Mouse (Mus musculus): Measurements from ENCODE around the gene Zkscan4. TPM values are rescaled to one million over a fixed set of nuclear protein-coding genes. Genes with fewer than 3 reads are reported as not detected.
"Not testable (repeated sequence)": the region's sequence is repeated elsewhere in the genome, so short reads cannot be mapped to it uniquely, and the experiment has no call there.

Gene Zkscan4
- 2.5 and 2.9 TPM in 2 replicates for polyA plus RNA-seq (2014; fragmentation: Nextera tagmentation; extraction: Ambion mirVana)

DNA sequence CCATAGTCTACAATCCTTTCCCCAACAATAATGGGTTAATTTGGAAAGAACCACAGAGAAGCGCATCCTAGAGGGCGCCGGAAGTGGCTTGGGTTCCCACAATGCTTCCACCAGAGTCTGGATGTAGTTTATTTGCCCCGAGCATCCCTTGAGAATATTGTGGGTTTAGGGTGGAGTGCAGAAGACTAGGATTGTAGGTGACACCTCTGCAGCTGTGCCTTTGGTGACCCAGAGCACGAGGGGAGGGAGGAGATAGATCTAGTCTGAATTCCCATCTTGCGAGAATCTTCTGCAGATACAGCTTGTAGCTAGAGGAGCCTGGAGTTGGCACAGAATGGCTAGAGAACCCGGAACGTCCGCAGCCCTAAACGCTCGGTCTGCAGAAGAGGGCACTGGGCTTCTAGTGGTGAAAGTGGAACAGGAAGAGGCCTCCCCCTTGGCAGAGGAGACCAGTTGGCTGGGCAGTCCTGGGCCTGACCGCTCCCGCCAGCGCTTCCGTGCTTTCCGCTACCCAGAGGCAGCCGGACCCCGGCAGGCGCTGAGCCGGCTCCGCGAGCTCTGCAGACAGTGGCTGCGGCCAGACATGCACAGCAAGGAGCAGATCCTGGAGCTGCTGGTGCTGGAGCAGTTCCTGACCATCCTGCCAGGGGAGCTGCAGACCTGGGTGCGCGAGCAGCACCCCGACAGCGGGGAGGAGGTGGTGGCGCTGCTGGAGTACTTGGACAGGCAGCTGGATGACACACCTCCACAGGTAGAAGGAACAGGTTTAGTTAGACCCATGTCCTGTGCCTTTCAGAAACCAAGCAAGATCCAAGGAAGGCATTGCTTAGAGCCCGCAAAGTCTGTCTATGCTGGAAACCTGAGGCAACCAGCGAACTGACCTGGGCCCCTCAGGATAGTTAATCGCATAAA, at the start of gene Zkscan4, which contains the start of gene Gm10065:
Gene Zkscan4 (plus strand): TSS at position 149 of the 912 bp plus-strand sequence.
Gene Gm10065 (minus strand): TSS at position 683 of the 912 bp plus-strand sequence.
- H3K4me2 ChIP-seq (ENCODE audit: low read depth, severe bottlenecking): peak within 1 kb of the TSS; percentile 74
- peak within 1 kb of the TSS; percentile 60 for H3K9ac ChIP-seq (ENCODE audit: low read length)
- H3K27ac ChIP-seq (replicated peaks; ENCODE audit: low read depth, low read length); H3K4me1 ChIP-seq (ENCODE audit: control insufficient read depth, insufficient read depth, low read length); H3K27me3 ChIP-seq (ENCODE audit: control insufficient read depth, insufficient read depth, low read length); H3K9me3 ChIP-seq (ENCODE audit: control insufficient read depth, low read length); H3K36me3 ChIP-seq (ENCODE audit: control insufficient read depth, insufficient read depth, low read length): not testable (repeated sequence)
- H3K4me3 ChIP-seq (ENCODE audit: low read depth, low read length): peak within 1 kb of the TSS; percentile 46
- DNase-seq (ENCODE audit: low spot score) (peak; percentile 72), ATAC-seq (ENCODE audit: insufficient number of reproducible peaks, low FRiP score, low TSS enrichment, low read depth) (peak; percentile 84)
- WGBS: 3% methylated on average over 29 of the region's 31 CpGs

DNA sequence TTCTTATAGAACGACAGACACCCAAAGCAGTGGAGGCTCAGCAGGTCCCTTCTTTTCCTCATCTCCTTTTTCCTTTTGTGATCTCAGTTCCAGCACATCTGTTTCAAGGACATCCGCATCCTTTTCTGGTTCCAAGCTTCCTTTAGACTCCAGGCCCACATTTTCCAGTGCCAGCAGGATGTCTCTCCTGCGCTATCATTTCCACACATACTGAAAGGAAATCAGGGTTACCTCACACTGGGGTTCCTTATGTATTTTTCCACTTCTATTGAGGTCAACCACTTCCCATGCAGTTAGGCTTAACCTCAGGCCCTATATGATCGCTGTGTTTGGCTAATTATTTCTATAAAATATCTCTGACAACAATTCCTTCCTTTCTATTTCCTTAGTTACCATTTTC, 43.2 kb upstream of the Zkscan4 start:
- 0 out of 2 replicates have a peak, but pooled peaks cover 3% of the 10 kb centered on the region for H3K4me1 ChIP-seq (ENCODE audit: control insufficient read depth, insufficient read depth, low read length)
- H3K36me3 ChIP-seq (ENCODE audit: control insufficient read depth, insufficient read depth, low read length): no peaks in the 10 kb centered on the region
- no peak overlapping the region for H3K4me2 ChIP-seq (ENCODE audit: low read depth, severe bottlenecking)
- 84% methylated on average over 4 of the region's 4 CpGs for WGBS
- no peak for DNase-seq (ENCODE audit: low spot score)
- no peaks in the 10 kb centered on the region for H3K9me3 ChIP-seq (ENCODE audit: control insufficient read depth, low read length)
- H3K27me3 ChIP-seq (ENCODE audit: control insufficient read depth, insufficient read depth, low read length): no peaks in the 10 kb centered on the region
- no peak overlapping the region for H3K9ac ChIP-seq (ENCODE audit: low read length)
- no peak overlapping the region for H3K27ac ChIP-seq (replicated peaks; ENCODE audit: low read depth, low read length)
- no peak overlapping the region for H3K4me3 ChIP-seq (ENCODE audit: low read depth, low read length)
- no peak for ATAC-seq (ENCODE audit: insufficient number of reproducible peaks, low FRiP score, low TSS enrichment, low read depth)

DNA sequence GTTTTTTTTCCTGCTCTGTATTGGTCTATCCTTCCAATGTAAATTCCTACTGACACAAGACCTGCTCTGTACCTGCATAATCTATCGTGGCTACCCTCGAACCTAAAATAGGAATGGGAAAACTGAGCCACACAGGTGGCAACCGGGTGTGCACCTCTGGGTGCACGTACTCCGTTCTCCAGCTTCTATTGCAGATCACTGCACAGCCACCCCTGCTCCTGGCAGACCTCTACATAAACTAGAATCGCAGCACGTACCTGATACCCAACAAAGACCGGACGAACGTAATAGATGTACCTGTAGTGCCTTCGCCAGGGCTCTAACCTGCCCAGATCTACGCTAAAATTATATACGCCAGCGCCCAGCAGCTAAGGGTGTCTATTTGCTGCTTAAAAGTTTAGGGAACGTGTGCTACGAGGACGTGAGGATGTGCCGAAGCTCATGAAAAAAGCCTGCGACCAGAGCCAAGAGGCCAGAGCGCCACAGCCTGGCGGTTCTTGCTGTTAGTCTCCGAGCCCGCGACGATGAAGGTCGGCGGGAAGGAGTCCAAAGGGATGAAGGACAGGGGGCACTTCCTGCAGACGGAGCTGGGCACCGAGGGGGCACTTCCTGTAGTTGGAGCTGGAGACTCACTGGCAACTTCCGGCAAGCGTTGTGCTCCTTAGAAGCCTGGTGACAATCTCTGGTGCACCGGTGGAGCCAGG, 38.1 kb upstream of the Zkscan4 start, which contains the start of gene Pgbd1:
Gene Pgbd1 (minus strand): TSS at position 556 of the 704 bp plus-strand sequence.
- Histone ChIP-seq H3K36me3 (ENCODE audit: control insufficient read depth, insufficient read depth, low read length) (peaks cover 4% of the 10 kb centered on the region; the same call in 1 of the 2 replicates), H3K4me2 (ENCODE audit: low read depth, severe bottlenecking) (peak within 1 kb of the TSS; percentile 83), H3K9ac (ENCODE audit: low read length) (peak within 1 kb of the TSS; percentile 76), H3K4me3 (ENCODE audit: low read depth, low read length) (peak within 1 kb of the TSS; percentile 51), H3K9me3 (ENCODE audit: control insufficient read depth, low read length) (no peaks in the 10 kb centered on the region), H3K4me1 (ENCODE audit: control insufficient read depth, insufficient read depth, low read length) (0 out of 2 replicates have a peak, but pooled peaks cover 3% of the 10 kb centered on the region), H3K27me3 (ENCODE audit: control insufficient read depth, insufficient read depth, low read length) (no peaks in the 10 kb centered on the region), H3K27ac (replicated peaks; ENCODE audit: low read depth, low read length) (peak within 1 kb of the TSS; percentile 64)
- peak; percentile 83 for DNase-seq (ENCODE audit: low spot score)
- ATAC-seq (ENCODE audit: insufficient number of reproducible peaks, low FRiP score, low TSS enrichment, low read depth): peak; percentile 90
- 1% methylated on average over 32 of the region's 32 CpGs for WGBS

DNA sequence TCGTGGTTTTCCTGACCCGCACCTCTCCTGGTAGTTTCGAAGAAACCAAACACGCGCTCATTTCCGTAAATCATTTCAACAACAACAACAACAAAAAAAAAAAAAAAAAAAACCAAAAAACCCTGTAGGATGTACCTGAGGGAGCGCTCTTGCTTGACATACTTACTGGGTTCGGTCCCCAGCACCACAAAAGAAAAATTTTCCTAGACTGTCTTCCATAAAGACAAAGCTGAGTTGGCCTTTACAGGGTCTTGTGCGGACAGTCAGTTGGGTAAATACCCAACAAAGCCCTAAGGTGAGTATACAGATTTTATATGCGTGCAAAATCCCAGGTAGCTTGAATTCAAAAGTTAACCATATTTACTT, 37.5 kb upstream of the Zkscan4 start:
- Histone ChIP-seq H3K36me3 (ENCODE audit: control insufficient read depth, insufficient read depth, low read length) (peaks cover 4% of the 10 kb centered on the region; the same call in 1 of the 2 replicates), H3K27ac (replicated peaks; ENCODE audit: low read depth, low read length) (peak overlapping the region; percentile 64; the same call in 1 of the 2 replicates), H3K4me2 (ENCODE audit: low read depth, severe bottlenecking) (peak overlapping the region; percentile 83), H3K9me3 (ENCODE audit: control insufficient read depth, low read length) (no peaks in the 10 kb centered on the region), H3K9ac (ENCODE audit: low read length) (peak overlapping the region; percentile 76), H3K27me3 (ENCODE audit: control insufficient read depth, insufficient read depth, low read length) (no peaks in the 10 kb centered on the region), H3K4me1 (ENCODE audit: control insufficient read depth, insufficient read depth, low read length) (0 out of 2 replicates have a peak, but pooled peaks cover 3% of the 10 kb centered on the region), H3K4me3 (ENCODE audit: low read depth, low read length) (peak overlapping the region; percentile 51)
- DNase-seq (ENCODE audit: low spot score) (no peak), ATAC-seq (ENCODE audit: insufficient number of reproducible peaks, low FRiP score, low TSS enrichment, low read depth) (peak; percentile 51)
- 13% methylated on average over 10 of the region's 10 CpGs for WGBS

DNA sequence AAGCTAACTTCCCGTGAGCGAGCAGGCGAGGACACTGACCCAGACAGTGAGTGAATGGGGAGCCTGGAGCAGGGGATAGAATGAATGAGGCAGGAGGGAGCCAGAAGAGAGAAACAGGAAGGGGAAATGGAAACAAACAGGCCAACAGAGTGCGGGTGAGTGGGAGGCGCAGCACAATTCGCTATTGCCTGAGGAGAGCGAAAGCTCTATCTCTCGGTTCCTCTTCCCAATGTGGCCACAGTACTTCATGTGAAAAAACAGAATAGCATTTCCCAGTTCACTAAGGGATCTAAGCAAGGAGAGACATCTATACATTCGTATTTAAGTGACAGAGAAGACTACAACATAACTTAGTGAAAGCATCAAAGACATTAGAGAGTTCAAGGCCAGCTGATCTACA, 31.9 kb upstream of the Zkscan4 start:
- WGBS: 93% methylated on average over 9 of the region's 9 CpGs

DNA sequence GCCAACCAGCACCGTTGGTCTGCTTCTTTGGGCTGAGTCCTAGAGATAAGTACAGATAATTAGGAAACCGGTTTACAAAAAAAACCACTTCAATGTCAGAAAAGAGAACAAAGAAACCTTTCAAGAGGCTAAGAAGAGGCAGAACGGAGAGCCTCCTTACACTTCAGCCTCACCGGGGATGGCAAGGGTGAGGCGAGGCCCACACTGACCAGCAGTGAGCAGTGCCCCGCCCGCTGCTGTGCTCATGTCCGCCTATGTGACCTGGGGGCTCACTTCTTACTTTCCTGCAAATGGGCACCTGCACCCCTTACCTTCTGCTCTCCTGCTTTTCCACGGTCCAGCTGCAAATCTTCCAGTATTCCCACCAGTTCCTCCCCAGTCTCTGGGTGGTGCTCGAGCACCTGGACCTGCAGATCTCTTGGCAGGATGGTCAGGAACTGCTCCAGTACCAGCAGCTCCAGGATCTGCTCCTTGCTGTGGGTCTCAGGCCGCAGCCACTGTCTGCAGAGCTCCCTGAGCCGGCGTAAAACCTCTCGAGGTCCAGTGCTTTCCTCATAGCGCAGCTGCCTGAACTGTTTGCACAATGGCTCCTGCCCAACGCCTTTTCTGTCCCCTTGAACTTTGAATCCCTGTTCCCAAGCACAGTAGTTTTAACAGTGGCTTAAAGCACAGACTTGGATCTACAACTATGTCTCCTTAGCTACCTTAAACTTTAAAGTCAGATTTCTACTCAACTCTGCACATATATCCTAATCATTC, 30.7 kb upstream of the Zkscan4 start:
- no peak overlapping the region for H3K4me2 ChIP-seq (ENCODE audit: low read depth, severe bottlenecking)
- H3K4me3 ChIP-seq (ENCODE audit: low read depth, low read length): no peak overlapping the region
- H3K27me3 ChIP-seq (ENCODE audit: control insufficient read depth, insufficient read depth, low read length): no peaks in the 10 kb centered on the region
- no peak overlapping the region for H3K27ac ChIP-seq (replicated peaks; ENCODE audit: low read depth, low read length)
- no peak for ATAC-seq (ENCODE audit: insufficient number of reproducible peaks, low FRiP score, low TSS enrichment, low read depth)
- H3K4me1 ChIP-seq (ENCODE audit: control insufficient read depth, insufficient read depth, low read length): no peaks in the 10 kb centered on the region
- WGBS: 89% methylated on average over 16 of the region's 16 CpGs
- DNase-seq (ENCODE audit: low spot score): no peak
- H3K36me3 ChIP-seq (ENCODE audit: control insufficient read depth, insufficient read depth, low read length): peaks cover 6% of the 10 kb centered on the region; the same call in 1 of the 2 replicates
- H3K9me3 ChIP-seq (ENCODE audit: control insufficient read depth, low read length): no peaks in the 10 kb centered on the region
- no peak overlapping the region for H3K9ac ChIP-seq (ENCODE audit: low read length)

More for the DNA sequence above, 31.9 kb upstream of the Zkscan4 start:
- H3K36me3 ChIP-seq (ENCODE audit: control insufficient read depth, insufficient read depth, low read length): peaks cover 6% of the 10 kb centered on the region; the same call in 1 of the 2 replicates
- no peaks in the 10 kb centered on the region for H3K27me3 ChIP-seq (ENCODE audit: control insufficient read depth, insufficient read depth, low read length)
- ATAC-seq (ENCODE audit: insufficient number of reproducible peaks, low FRiP score, low TSS enrichment, low read depth): no peak
- H3K4me1 ChIP-seq (ENCODE audit: control insufficient read depth, insufficient read depth, low read length): no peaks in the 10 kb centered on the region
- no peak overlapping the region for H3K4me3 ChIP-seq (ENCODE audit: low read depth, low read length)
- H3K4me2 ChIP-seq (ENCODE audit: low read depth, severe bottlenecking): no peak overlapping the region
- H3K27ac ChIP-seq (replicated peaks; ENCODE audit: low read depth, low read length): no peak overlapping the region
- no peak overlapping the region for H3K9ac ChIP-seq (ENCODE audit: low read length)
- no peak for DNase-seq (ENCODE audit: low spot score)
- H3K9me3 ChIP-seq (ENCODE audit: control insufficient read depth, low read length): no peaks in the 10 kb centered on the region

DNA sequence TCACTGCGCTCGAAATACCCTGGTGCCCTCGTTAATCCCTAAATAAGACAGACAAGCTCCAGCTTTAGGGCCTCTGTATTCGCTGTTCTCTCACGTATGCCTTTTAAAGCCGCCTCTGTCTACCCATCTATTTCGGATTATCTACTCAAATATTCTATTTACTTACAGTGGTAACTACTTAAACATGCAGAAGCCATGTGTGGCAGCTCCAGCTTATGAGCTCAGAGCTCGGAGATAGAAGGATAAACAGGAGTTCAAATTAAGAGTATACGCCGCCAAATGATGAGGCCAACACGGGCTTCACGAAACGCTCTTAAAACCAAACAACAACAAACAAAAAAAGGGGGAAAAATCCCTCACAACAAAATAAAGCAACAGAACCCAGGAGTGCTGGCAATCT, 25.7 kb upstream of the Zkscan4 start:
- Histone ChIP-seq H3K9ac (ENCODE audit: low read length) (peak overlapping the region; percentile 77), H3K4me2 (ENCODE audit: low read depth, severe bottlenecking) (peak overlapping the region; percentile 78), H3K9me3 (ENCODE audit: control insufficient read depth, low read length) (no peaks in the 10 kb centered on the region), H3K27ac (replicated peaks; ENCODE audit: low read depth, low read length) (no peak overlapping the region), H3K4me1 (ENCODE audit: control insufficient read depth, insufficient read depth, low read length) (no peaks in the 10 kb centered on the region), H3K36me3 (ENCODE audit: control insufficient read depth, insufficient read depth, low read length) (no peaks in the 10 kb centered on the region), H3K4me3 (ENCODE audit: low read depth, low read length) (peak overlapping the region; percentile 66), H3K27me3 (ENCODE audit: control insufficient read depth, insufficient read depth, low read length) (no peaks in the 10 kb centered on the region)
- WGBS: 4% methylated on average over 13 of the region's 13 CpGs
- DNase-seq (ENCODE audit: low spot score): no peak
- no peak for ATAC-seq (ENCODE audit: insufficient number of reproducible peaks, low FRiP score, low TSS enrichment, low read depth)

Measured in limb, embryonic 11.5 days (tissue).